Mouse (Mus musculus): ENCODE data around the gene Alk.

- no peak for TF ChIP-seq POLR2A (IDR thresholded peaks at IDR 0.05; ENCODE audit: control insufficient read depth, extremely low read depth, insufficient read depth, low read length, poor library complexity)
- TF ChIP-seq CTCF (IDR thresholded peaks at IDR 0.05; ENCODE audit: borderline replicate concordance, control insufficient read depth, extremely low read depth, insufficient read depth, low read length, poor library complexity), result no peak
Measured at GRCm38 (mm10) chr17:72557029-72557735, 47.2 kb downstream of the Alk start.

Data from thymus, adult 2 months (tissue).